Mouse (Mus musculus) v-Abl transformed pro-B cells (cell line): ENCODE results near the gene Gm10037.
"Not testable (repeated sequence)": the region's sequence is repeated elsewhere in the genome, so short reads cannot be mapped to it uniquely, and the experiment has no call there.

Experiments used
- in situ Hi-C, 2 experiments: fragments of 400-800 bp; cut with MboI; formaldehyde crosslinking; loops; one replicate each; pipeline ENCODE4 v1.15.1; 2025; ENCODE audit not compliant: unreplicated experiment in 2 of 2

Gm10037 gene

DNA sequence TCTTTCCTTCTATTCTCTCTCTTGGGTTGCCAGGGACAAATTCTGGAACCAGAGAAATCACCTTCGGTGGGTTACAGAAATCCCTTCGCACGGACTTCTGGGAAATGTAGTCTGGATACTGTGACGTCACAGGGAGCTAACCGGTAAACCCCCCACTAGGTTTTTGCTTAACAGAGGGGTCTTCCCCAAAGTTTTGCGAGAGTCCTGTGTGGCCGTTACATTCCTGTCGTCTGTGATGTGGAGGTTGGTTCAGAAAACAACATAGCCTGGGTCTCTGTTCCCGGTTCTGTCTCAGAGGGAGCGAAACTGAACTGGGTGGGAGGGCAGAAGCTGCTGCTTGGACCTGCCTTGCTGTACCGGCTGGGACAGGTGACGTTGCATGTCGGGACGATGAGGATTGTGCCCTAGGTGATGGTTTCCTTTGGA lies at the start of gene Gm10037:
Gene Gm10037 (plus strand): TSS at position 196 of the 426 bp plus-strand sequence.
- in situ Hi-C loops = loop anchor here (10.0 to 25.0 kb wide), 2 partner anchors 194 to 416 kb away; partner anchors contain the start of genes Gm49345 (in 1 of the 2) and Zfp729a (in 1 of the 2)

DNA sequence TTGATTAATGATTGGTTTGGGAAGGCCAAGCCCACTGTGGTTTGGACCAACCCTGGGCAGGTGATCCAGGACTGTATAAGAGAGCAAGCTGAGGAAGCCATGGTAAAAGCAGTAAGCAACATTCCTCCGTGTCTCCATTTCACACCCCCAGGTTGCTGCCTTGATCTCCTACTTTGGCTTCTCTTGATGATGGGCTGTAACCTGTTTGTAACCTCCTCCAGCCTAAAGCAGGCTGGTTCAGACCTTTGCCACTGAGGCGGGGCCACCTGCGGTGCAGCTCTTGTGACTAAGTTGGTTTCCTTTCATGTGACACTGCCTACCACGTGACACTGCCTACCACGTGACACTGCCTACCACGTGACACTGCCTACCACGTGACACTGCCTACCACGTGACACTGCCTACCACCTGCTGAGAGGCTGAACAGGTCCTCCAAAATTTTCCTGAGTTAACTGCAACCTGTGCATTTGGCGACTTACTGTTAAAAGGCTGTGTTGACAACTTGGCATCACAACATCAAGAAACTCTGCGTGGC lies 38.9 kb upstream of the Gm10037 start:
- in situ Hi-C loops = no loop called here

DNA sequence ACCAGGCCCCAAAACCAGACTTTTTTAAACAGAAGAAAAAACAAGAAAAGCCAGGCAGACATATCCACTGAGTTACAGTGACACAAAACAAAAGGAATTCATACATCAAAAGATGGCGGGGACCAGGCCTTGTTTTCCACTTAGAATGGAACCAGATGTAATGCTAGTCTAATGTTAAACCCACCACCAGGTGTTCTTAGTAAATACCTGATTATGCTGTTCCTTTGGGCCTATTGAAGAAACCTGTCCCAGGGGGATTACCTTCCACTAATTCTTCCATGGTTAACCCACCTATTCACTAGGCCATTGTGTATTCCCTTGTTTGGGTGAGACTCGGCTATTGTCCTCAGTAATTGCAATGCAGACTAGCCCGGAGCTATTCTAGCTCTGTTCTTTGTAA lies 32.3 kb upstream of the Gm10037 start:
- in situ Hi-C loops = no loop called here

GRCm38 (mm10) chr13:67799151-67799550 lies 31.8 kb upstream of the Gm10037 start:
- in situ Hi-C loops = not testable (repeated sequence)

DNA sequence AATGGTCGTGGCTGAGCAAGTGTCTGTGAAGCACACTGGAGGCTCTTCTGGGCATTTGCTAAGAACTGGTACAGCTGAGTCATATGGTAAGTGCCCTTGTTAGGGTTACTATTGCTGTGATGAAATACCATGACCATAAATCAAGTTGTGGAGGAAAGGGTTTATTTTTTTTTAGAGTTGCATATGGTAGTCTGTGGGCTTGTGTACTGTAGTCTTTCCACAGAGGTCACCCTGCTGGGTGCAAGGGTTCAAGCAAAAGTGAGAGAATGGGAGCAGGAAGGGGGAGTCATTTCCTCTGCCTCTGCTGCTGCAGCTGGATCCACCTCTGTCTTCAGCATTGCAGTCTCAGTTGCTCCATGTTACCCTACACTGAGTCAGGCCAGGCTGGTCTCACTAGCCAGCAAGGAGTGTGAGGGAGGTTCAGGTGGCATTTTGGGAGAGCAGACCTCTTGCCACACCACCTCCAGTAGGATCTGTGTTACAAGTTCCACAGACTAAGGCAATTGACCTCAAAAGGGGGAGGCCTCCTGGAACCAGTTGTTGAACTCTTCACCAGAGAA lies 19.2 kb upstream of the Gm10037 start:
- in situ Hi-C loops = loop anchor here (5.0 to 10.0 kb wide), 4 partner anchors 57 to 704 kb away; partner anchors contain the start of genes Gm28557 (in 1 of the 2), Zfp595 (in 1 of the 2), Zfp65 (in 1 of the 2) and Zfp85 (in 1 of the 2)

DNA sequence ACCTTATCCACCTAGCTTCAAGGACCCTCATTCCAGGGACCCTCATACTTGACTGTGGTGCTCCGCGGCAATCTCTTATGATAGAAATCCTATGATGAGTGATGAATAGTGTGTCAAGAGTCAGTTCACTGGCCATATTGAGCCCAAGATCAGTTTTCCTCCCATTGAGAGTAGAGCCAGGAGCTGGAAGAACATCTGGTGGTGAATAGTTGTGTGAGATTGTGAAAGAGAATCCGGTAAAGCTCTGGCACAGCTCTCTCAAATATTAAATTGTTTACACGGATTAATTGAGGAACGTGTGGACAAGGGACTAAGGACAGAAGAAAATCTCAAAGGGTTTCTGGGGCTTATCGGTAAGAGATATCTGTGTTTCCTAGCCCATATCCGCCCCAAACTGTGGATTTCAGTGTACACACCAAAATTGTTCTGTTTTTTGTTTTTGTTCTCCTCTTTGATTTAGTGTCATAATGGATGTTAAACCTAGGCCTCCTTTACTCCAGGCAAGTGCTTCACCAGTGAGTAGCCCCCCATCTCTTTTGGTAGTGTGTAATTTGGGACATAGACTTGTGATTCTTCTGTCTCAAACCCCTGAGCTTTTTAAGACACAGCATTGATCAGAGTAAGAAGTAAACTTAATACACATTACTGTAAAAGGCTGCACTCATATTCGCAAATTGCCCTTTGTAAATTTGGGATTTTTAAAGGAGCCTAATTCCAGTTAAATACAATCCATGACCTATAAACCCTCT lies 17.8 kb upstream of the Gm10037 start:
- in situ Hi-C loops = loop anchor here (5.0 to 10.0 kb wide), 4 partner anchors 58 to 706 kb away; partner anchors contain the start of genes Gm28557 (in 1 of the 2), Zfp595 (in 1 of the 2), Zfp65 (in 1 of the 2) and Zfp85 (in 1 of the 2)

- in situ Hi-C loops = loop anchor here (5.0 to 10.0 kb wide), 4 partner anchors 59 to 707 kb away; partner anchors contain the start of genes Gm28557 (in 1 of the 2), Zfp595 (in 1 of the 2), Zfp65 (in 1 of the 2) and Zfp85 (in 1 of the 2)
Measured at GRCm38 (mm10) chr13:67813710-67814660, 16.9 kb upstream of the Gm10037 start, which contains the start of gene Zfp273. Zfp273 (plus strand) TSS chr13:67813740.

DNA sequence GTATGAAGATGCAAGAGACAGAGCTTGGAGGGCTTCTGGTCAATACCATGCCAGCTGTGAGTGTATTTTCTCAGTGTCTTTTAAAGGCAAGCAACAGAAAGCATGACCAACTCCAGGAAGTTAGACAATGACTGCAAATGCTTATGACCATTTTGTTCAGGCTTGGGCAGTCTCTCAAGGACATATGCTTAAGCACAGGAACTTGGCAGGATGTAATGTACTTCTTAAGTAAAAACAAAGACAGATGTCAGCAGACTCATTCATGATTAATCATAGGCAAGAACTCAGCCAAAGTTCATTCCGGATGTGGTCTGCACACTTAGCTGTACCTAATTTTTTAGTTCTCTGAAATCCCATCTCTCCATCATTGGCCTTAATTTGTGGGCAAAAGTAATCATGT lies 12.3 kb upstream of the Gm10037 start:
- in situ Hi-C loops = loop anchor here in 1 of 2 experiments (10.0 kb wide), 2 partner anchors 64 to 484 kb away; partner anchors contain the start of genes Zfp595 and Zfp85

DNA sequence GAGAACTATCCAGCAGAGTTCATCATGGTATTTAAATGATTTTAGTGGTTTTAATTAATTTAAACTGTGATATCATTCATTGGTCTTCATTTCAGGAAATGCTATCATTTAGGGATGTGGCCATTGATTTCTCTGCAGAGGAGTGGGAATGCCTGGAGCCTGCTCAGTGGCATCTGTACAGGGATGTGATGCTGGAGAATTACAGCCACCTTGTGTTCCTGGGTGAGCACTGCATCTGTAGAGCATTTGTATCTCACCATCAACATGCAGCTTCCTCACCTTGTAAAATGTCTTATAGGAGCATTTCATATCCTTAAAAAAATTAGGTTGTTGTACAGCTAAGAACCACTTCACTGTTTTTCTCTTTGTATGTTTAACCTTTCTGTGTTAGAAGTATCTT lies 2.2 kb downstream of the Gm10037 start:
- in situ Hi-C loops = loop anchor here (10.0 to 25.0 kb wide), 2 partner anchors 196 to 418 kb away; partner anchors contain the start of genes Gm49345 (in 1 of the 2) and Zfp729a (in 1 of the 2)

DNA sequence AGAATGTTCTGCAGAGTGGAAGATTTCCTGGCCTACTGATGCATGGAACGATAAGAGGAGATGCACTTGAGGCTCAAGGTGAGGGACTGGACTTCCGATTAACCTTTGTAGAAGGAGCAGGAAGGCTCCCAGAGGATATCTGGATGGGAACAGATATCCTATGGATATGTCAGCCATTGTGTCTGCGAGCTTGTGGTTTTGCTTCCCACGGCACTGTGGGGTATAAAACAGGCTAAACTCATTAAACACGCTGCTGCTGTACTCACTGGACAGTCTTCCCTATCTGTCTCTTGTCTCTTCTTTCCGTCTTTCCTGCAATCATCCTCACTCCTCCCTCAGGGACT lies 12.8 kb downstream of the Gm10037 start:
- in situ Hi-C loops = loop anchor here (10.0 to 25.0 kb wide), 2 partner anchors 206 to 209 kb away; partner anchors contain the start of genes Gm49345 (in 2 of the 2) and Zfp729a (in 2 of the 2)

GRCm38 (mm10) chr13:67844119-67844852 lies 13.4 kb downstream of the Gm10037 start:
- in situ Hi-C loops = loop anchor here (10.0 to 25.0 kb wide), 2 partner anchors 207 to 209 kb away; partner anchors contain the start of genes Gm49345 (in 2 of the 2) and Zfp729a (in 2 of the 2)

GRCm38 (mm10) chr13:67844853-67845194 lies 13.9 kb downstream of the Gm10037 start:
- in situ Hi-C loops = loop anchor here (10.0 to 25.0 kb wide), 2 partner anchors 208 to 210 kb away; partner anchors contain the start of genes Gm49345 (in 2 of the 2) and Zfp729a (in 2 of the 2)

- in situ Hi-C loops = loop anchor here in 1 of 2 experiments (10.0 kb wide), 1 partner anchor 736 kb away; the partner anchor contains the start of gene Rslcan18
Measured at GRCm38 (mm10) chr13:67850361-67850760, 19.5 kb downstream of the Gm10037 start.

DNA sequence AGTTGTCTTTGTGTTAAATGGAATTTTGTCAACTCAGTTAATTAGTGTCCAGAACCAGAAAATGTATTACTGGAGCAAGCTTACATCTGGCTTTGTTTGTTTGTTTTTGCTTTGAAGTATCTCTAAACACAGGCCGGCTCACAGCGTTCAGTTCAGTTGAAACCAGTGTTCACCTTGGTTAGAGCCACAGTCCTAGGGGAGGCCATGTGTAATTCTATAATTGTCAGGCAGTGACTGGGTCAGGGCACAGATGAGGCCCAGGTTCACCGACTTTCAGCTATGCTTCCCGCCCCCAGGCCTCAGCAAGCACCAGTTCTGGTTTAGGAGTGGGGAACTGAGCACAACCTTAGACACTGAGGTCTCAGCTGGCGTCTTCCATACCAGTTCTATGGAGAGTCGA lies 22.2 kb downstream of the Gm10037 start:
- in situ Hi-C loops = loop anchor here in 1 of 2 experiments (10.0 kb wide), 1 partner anchor 738 kb away; the partner anchor contains the start of gene Rslcan18

GRCm38 (mm10) chr13:67853983-67854382 lies 23.1 kb downstream of the Gm10037 start:
- in situ Hi-C loops = loop anchor here in 1 of 2 experiments (10.0 kb wide), 1 partner anchor 739 kb away; the partner anchor contains the start of gene Rslcan18

DNA sequence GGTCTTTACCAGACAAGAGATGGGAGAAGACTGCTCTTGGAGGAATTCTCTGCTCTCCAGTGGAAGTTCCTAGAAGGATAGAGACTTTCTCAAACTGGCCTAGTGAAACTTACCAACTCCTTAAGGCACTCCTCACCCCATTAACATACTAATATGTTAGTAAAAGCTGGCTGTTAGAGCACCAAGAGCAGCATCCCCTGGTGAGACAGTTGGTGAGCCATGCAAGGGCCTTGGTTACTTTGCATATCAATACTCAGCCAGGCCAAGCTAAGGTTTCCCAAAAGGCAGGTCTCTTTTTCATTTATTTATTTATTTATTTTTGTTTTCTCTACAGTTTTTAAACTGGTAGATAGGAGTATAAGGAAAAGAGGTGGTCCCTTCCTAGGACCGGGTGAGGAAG lies 26.4 kb downstream of the Gm10037 start:
- in situ Hi-C loops = loop anchor here in 1 of 2 experiments (10.0 kb wide), 1 partner anchor 743 kb away; the partner anchor contains the start of gene Rslcan18

- in situ Hi-C loops = no loop called here
Measured at GRCm38 (mm10) chr13:67862508-67862907, 31.6 kb downstream of the Gm10037 start.

DNA sequence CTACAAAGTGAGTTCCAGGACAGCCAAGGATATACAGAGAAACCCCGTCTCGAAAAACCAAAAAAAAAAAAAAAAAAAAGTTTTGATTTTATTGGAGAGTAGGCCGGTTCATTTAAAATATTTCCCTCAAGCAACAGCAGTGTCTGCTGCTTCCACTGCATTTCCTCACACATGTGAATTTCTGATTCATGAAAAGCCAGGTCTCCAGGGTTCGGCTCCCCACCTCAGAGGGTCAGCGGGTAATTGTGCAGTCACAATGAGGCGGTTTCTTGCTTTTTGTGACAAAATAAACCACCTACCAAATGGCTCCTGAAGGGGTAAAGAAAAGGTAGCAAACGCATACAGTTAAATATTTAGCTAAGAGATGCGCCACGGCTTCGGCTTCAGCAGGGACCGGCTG lies 32.1 kb downstream of the Gm10037 start, which contains the start of gene BC048507:
Gene BC048507 (plus strand): TSS at position 301 of the 400 bp plus-strand sequence.
- in situ Hi-C loops = no loop called here
